Mouse (Mus musculus) B cell, adult 62 days (primary cell): Measurements from ENCODE around the gene Adamts10. TPM values are rescaled to one million over a fixed set of nuclear protein-coding genes. Genes with fewer than 3 reads are reported as not detected.

Experiments
- total RNA-seq: library from RNA; stranded (reverse); gene quantifications from 4 replicates; pipeline ENCODE4 v1.2.4, GENCODE M21; 2023

Adamts10 gene
- total RNA-seq, result 70.9 to 86.1 TPM (median 78.6 TPM) in 4 replicates

GRCm38 (mm10) chr17:33523918-33524755 lies at the start of gene Adamts10:
Gene Adamts10 (plus strand): TSS chr17:33524204.

GRCm38 (mm10) chr17:33555223-33555855 lies 31.3 kb downstream of the Adamts10 start, which contains the start of gene Myo1f:
Gene Myo1f (plus strand): TSS chr17:33555707.

Other genes starting within 250 kb of the Adamts10 start
- gene Zfp955b, start 234.7 kb upstream of the Adamts10 start, total RNA-seq, result 4.4 to 7.3 TPM (median 5.6 TPM) in 4 replicates
- 14.1 to 16.4 TPM (median 14.6 TPM) in 4 replicates for gene Zfp81, start 165.3 kb upstream of the Adamts10 start, total RNA-seq
- 6.3 to 8.7 TPM (median 7.2 TPM) in 4 replicates for gene Zfp101, start 129.6 kb upstream of the Adamts10 start, total RNA-seq
- gene Actl9, start 91.3 kb upstream of the Adamts10 start, total RNA-seq, result not detected in 4 replicates
- gene Myo1f, start 31.5 kb downstream of the Adamts10 start, total RNA-seq, result 17.6 to 26.2 TPM (median 20.6 TPM) in 4 replicates
- 34.4 to 37.6 TPM (median 36.0 TPM) in 4 replicates for gene Zfp414, start 104.9 kb downstream of the Adamts10 start, total RNA-seq
- gene Pram1, start 113.9 kb downstream of the Adamts10 start, total RNA-seq, result 0.91 to 3.0 TPM (median 2.3 TPM) in 3 of 4 replicates, not detected in the other
- 368 to 402 TPM (median 383 TPM) in 4 replicates for gene Hnrnpm, start 162.7 kb downstream of the Adamts10 start, total RNA-seq
- 42.0 to 48.3 TPM (median 44.9 TPM) in 4 replicates for gene March2, start 194.5 kb downstream of the Adamts10 start, total RNA-seq
- 193 to 221 TPM (median 217 TPM) in 4 replicates for gene Rab11b, start 236.3 kb downstream of the Adamts10 start, total RNA-seq